Mouse (Mus musculus): ENCODE results near the gene Ddah1.
A peak's percentile ranks its signal among the peaks of the same experiment; 100 is the strongest.
"Not testable (repeated sequence)": the region's sequence is repeated elsewhere in the genome, so short reads cannot be mapped to it uniquely, and the experiment has no call there.

Ddah1 gene

GRCm38 (mm10) chr3:145873271-145873670 lies 114.8 kb downstream of the Ddah1 start:
- DNase-seq = no peak

- DNase-seq = no peak
These were observed 115.7 kb downstream of the Ddah1 start for GRCm38 (mm10) chr3:145874126-145874525.

- DNase-seq = no peak
These were observed 117.6 kb downstream of the Ddah1 start for GRCm38 (mm10) chr3:145876120-145876519.

- not testable (repeated sequence) for DNase-seq
These were observed 120.4 kb downstream of the Ddah1 start for GRCm38 (mm10) chr3:145878867-145879266.

GRCm38 (mm10) chr3:145880335-145880734 lies 121.9 kb downstream of the Ddah1 start:
- DNase-seq = no peak

GRCm38 (mm10) chr3:145882076-145882874 lies 123.8 kb downstream of the Ddah1 start:
- no peak for DNase-seq

- DNase-seq = no peak
These were observed 124.8 kb downstream of the Ddah1 start for GRCm38 (mm10) chr3:145883233-145883632.

- DNase-seq = no peak
These were observed 126.9 kb downstream of the Ddah1 start for GRCm38 (mm10) chr3:145885376-145885775.

GRCm38 (mm10) chr3:145885851-145886464 lies 127.5 kb downstream of the Ddah1 start:
- no peak for DNase-seq

GRCm38 (mm10) chr3:145887430-145887971 lies 129.0 kb downstream of the Ddah1 start:
- DNase-seq = no peak

- DNase-seq = no peak
These were observed 132.1 kb downstream of the Ddah1 start for GRCm38 (mm10) chr3:145890346-145891132.

GRCm38 (mm10) chr3:145892451-145892850 lies 134.0 kb downstream of the Ddah1 start:
- DNase-seq = no peak

- DNase-seq = no peak
These were observed 135.7 kb downstream of the Ddah1 start for GRCm38 (mm10) chr3:145894131-145894530.

- no peak for DNase-seq
These were observed 139.3 kb downstream of the Ddah1 start for GRCm38 (mm10) chr3:145897749-145898148.

GRCm38 (mm10) chr3:145899832-145900231 lies 141.4 kb downstream of the Ddah1 start:
- DNase-seq = no peak

- DNase-seq = no peak
These were observed 145.1 kb downstream of the Ddah1 start for GRCm38 (mm10) chr3:145903530-145903929.

GRCm38 (mm10) chr3:145904850-145905776 lies 146.6 kb downstream of the Ddah1 start:
- DNase-seq = peak; percentile 57 to 63

- no peak for DNase-seq
These were observed 148.1 kb downstream of the Ddah1 start for GRCm38 (mm10) chr3:145906582-145906981.

GRCm38 (mm10) chr3:145912512-145912911 lies 154.0 kb downstream of the Ddah1 start:
- no peak for DNase-seq

- DNase-seq = no peak
These were observed 154.8 kb downstream of the Ddah1 start for GRCm38 (mm10) chr3:145913263-145913662.

GRCm38 (mm10) chr3:145913942-145914341 lies 155.5 kb downstream of the Ddah1 start:
- DNase-seq = not testable (repeated sequence)

- no peak for DNase-seq
These were observed 157.9 kb downstream of the Ddah1 start for GRCm38 (mm10) chr3:145916374-145916773.

Measured in cerebellum, postnatal 36 days (tissue).